In the genomic region with DNA sequence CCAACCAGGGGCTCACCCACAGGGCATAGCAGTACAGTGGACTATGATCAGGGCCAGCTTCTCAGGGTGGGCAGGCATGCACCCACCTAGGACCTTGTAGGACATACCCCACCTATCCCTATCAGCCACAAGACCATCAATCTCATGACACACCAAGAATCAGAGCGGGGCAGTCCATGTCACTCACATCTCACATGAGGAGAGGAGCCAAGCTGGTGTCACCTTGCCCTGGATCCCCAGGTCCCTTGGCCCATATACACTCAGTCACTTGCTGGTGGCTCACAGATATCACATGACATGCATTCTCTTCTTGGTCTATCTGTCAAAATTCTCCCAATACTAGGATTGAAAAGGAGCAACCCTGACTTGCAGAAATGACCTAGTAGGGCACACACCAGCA, we compare ENCODE assay signal across 19 mouse cellular contexts. TPM values are rescaled to one million over a fixed set of nuclear protein-coding genes. Genes with fewer than 3 reads are reported as not detected.
A peak's percentile ranks its signal among the peaks of the same experiment; 100 is the strongest.
DNase-seq lines count a peak whose midpoint lies in the region; ATAC-seq and TF ChIP-seq lines count a peak whose summit lies in the region.
"Had no signal": no experiment of that assay in that cellular context is flagged by ENCODE, and none has a peak within 500 bp of the region (broad histone marks: within the 10 kb centered on the region; RNA-seq: fewer than 3 reads in every experiment).

No protein-coding gene starts in this region.

- TF ChIP-seq EP300 in heart, adult 2 months (IDR thresholded peaks at IDR 0.05; ENCODE audit: insufficient read depth, low read depth, low read length) = no peak

- H3K4me3 ChIP-seq in heart, adult 2 months = no peak overlapping the region
- no peak overlapping the region for H3K4me3 ChIP-seq in hindbrain, embryonic 10.5 days
- no peak overlapping the region for H3K4me3 ChIP-seq in hindbrain, embryonic 11.5 days (ENCODE audit: low read depth, low read length)
- no peak overlapping the region for H3K4me3 ChIP-seq in neural tube, embryonic 15.5 days (replicated peaks)
- H3K4me3 ChIP-seq: forebrain, embryonic 12.5 days; intestine, embryonic 15.5 days; limb, embryonic 15.5 days; liver, embryonic 15.5 days; neural tube, embryonic 13.5 days had no signal

- no peaks in the 10 kb centered on the region for H3K9me3 ChIP-seq in hindbrain, embryonic 10.5 days
- H3K9me3 ChIP-seq in hindbrain, embryonic 11.5 days (ENCODE audit: control insufficient read depth, low read length) = no peaks in the 10 kb centered on the region
- no peaks in the 10 kb centered on the region for H3K9me3 ChIP-seq in neural tube, embryonic 15.5 days (replicated peaks)
- H3K9me3 ChIP-seq: forebrain, embryonic 12.5 days; intestine, embryonic 15.5 days; limb, embryonic 15.5 days; liver, embryonic 15.5 days; neural tube, embryonic 13.5 days had no signal

- intact Hi-C loops in heart, adult 2 months (cut with DNase I) = no loop called here
- intact Hi-C loops in heart, postnatal 10 days (cut with DNase I) = no loop called here

- no peaks in the 10 kb centered on the region for H3K27me3 ChIP-seq in heart, adult 2 months (ENCODE audit: control insufficient read depth, insufficient read depth, low read length)
- H3K27me3 ChIP-seq in hindbrain, embryonic 10.5 days (ENCODE audit: insufficient read depth, poor library complexity, severe bottlenecking) = no peaks in the 10 kb centered on the region
- no peaks in the 10 kb centered on the region for H3K27me3 ChIP-seq in hindbrain, embryonic 11.5 days (ENCODE audit: control insufficient read depth, insufficient read depth, low read length)
- H3K27me3 ChIP-seq in neural tube, embryonic 15.5 days (replicated peaks) = no peaks in the 10 kb centered on the region
- H3K27me3 ChIP-seq: forebrain, embryonic 12.5 days; intestine, embryonic 15.5 days; limb, embryonic 15.5 days; liver, embryonic 15.5 days; neural tube, embryonic 13.5 days had no signal

- H3K79me2 ChIP-seq in heart, adult 2 months (replicated peaks; ENCODE audit: control insufficient read depth, insufficient read depth, low read length) = no peaks in the 10 kb centered on the region

- no peak overlapping the region for H3K9ac ChIP-seq in heart, adult 2 months (ENCODE audit: low read depth, low read length)
- no peak overlapping the region for H3K9ac ChIP-seq in hindbrain, embryonic 11.5 days (ENCODE audit: low read depth, low read length)
- H3K9ac ChIP-seq in neural tube, embryonic 15.5 days (replicated peaks) = no peak overlapping the region
- H3K9ac ChIP-seq: intestine, embryonic 15.5 days; limb, embryonic 15.5 days; liver, embryonic 15.5 days had no signal

- TF ChIP-seq CTCF in heart, adult 2 months (IDR thresholded peaks at IDR 0.05) = no peak

- no peak for TF ChIP-seq POLR2A in heart, adult 2 months (IDR thresholded peaks at IDR 0.05; ENCODE audit: insufficient read depth, low read depth, low read length)

- H3K36me3 ChIP-seq in heart, adult 2 months (ENCODE audit: control insufficient read depth, insufficient read depth, low read length) = no peaks in the 10 kb centered on the region
- H3K36me3 ChIP-seq in hindbrain, embryonic 10.5 days = no peaks in the 10 kb centered on the region
- no peaks in the 10 kb centered on the region; the same call in 1 of the 2 replicates for H3K36me3 ChIP-seq in hindbrain, embryonic 11.5 days (ENCODE audit: control insufficient read depth, insufficient read depth, low read length)
- H3K36me3 ChIP-seq in neural tube, embryonic 15.5 days = no peaks in the 10 kb centered on the region
- H3K36me3 ChIP-seq: intestine, embryonic 15.5 days; limb, embryonic 15.5 days; liver, embryonic 15.5 days; neural tube, embryonic 13.5 days had no signal

- 81% methylated on average over 1 of the region's 1 CpGs for WGBS in heart, adult 2 months
- WGBS in hindbrain, embryonic 10.5 days = 100% methylated on average over 1 of the region's 1 CpGs
- WGBS in hindbrain, embryonic 11.5 days = 91% methylated on average over 1 of the region's 1 CpGs
- 95% methylated on average over 1 of the region's 1 CpGs for WGBS in neural tube, embryonic 15.5 days

- peak overlapping the region; percentile 76 for H3K27ac ChIP-seq in heart, adult 2 months
- peak overlapping the region; percentile 64; the same call in 1 of the 2 replicates for H3K27ac ChIP-seq in hindbrain, embryonic 10.5 days
- no peak overlapping the region for H3K27ac ChIP-seq in hindbrain, embryonic 11.5 days (ENCODE audit: low read depth, low read length)
- 0 out of 2 replicates have a peak overlapping the region, but pooled peaks have one; percentile 77 for H3K27ac ChIP-seq in neural tube, embryonic 15.5 days (replicated peaks)
- H3K27ac ChIP-seq: forebrain, embryonic 12.5 days; intestine, embryonic 15.5 days; limb, embryonic 15.5 days; liver, embryonic 15.5 days had no signal

- no peak for ATAC-seq in hindbrain, embryonic 11.5 days (ENCODE audit: low FRiP score)
- ATAC-seq in neural tube, embryonic 15.5 days (ENCODE audit: low FRiP score) = no peak
- ATAC-seq: intestine, embryonic 15.5 days; lung, postnatal 0 days had no signal

- no peak for DNase-seq in heart, adult 2 months
- no peak for DNase-seq in heart, postnatal 10 days
- no peak for DNase-seq in hindbrain, embryonic 10.5 days (ENCODE audit: low spot score)
- DNase-seq in hindbrain, embryonic 11.5 days (ENCODE audit: low spot score) = no peak
- no peak for DNase-seq in neural tube, embryonic 10.5 days (ENCODE audit: extremely low spot score, low spot score)
- DNase-seq in layer of hippocampus, postnatal 25 days (ENCODE audit: extremely low spot score in 1 of 2, low spot score in 1 of 2) = no peak
- DNase-seq: kidney, postnatal 4 days; thymus, postnatal 14 days had no signal

- H3K4me2 ChIP-seq in hindbrain, embryonic 11.5 days (replicated peaks; ENCODE audit: low read depth, low read length) = no peak overlapping the region
- no peak overlapping the region for H3K4me2 ChIP-seq in neural tube, embryonic 15.5 days
- H3K4me2 ChIP-seq: forebrain, embryonic 12.5 days; intestine, embryonic 15.5 days; limb, embryonic 15.5 days; liver, embryonic 15.5 days had no signal

- peaks cover 18% of the 10 kb centered on the region; the same call in 1 of the 2 replicates for H3K4me1 ChIP-seq in heart, adult 2 months (ENCODE audit: control insufficient read depth, insufficient read depth, low read length)
- peaks cover 66% of the 10 kb centered on the region for H3K4me1 ChIP-seq in hindbrain, embryonic 10.5 days (replicated peaks)
- peaks cover 20% of the 10 kb centered on the region for H3K4me1 ChIP-seq in hindbrain, embryonic 11.5 days (replicated peaks; ENCODE audit: control insufficient read depth, insufficient read depth, low read length)
- H3K4me1 ChIP-seq in neural tube, embryonic 15.5 days = peaks cover 77% of the 10 kb centered on the region

RNA-seq across cellular contexts. Expression of a gene that starts 18.7 kb away (rescaled TPM):
- 10 to 100 TPM; 66.7 to 79.4 TPM for total RNA-seq in heart, adult 2 months (2021)
- 28.7 and 30.9 TPM in 2 replicates for polyA plus RNA-seq in heart, adult 2 months (2012; rRNA removed)
- total RNA-seq in heart, postnatal 10 days (2021) = 10 to 100 TPM; 26.9 to 27.6 TPM
- polyA plus RNA-seq in hindbrain, embryonic 10.5 days (2016; fragmentation: Nextera tagmentation; extraction: Ambion mirVana) = 4.5 and 8.5 TPM in 2 replicates
- polyA plus RNA-seq in hindbrain, embryonic 11.5 days (2014; fragmentation: Nextera tagmentation; extraction: Ambion mirVana) = 8.5 and 11.0 TPM in 2 replicates
- 16.0 and 19.0 TPM in 2 replicates for polyA plus RNA-seq in neural tube, embryonic 15.5 days (2015; fragmentation: Nextera tagmentation; extraction: Ambion mirVana)
- total RNA-seq in layer of hippocampus, postnatal 25 days (2021) = 10 to 100 TPM; 88.2 to 98.9 TPM
- total RNA-seq: common myeloid progenitor, adult 5-6 weeks; hematopoietic stem cell, adult 5-6 weeks; megakaryocyte progenitor cell, adult 5-6 weeks had no signal
- polyA plus RNA-seq: C2C12 had no signal

RNA-seq across cellular contexts. Expression of a gene that starts 58.1 kb away (rescaled TPM):
- total RNA-seq in heart, adult 2 months (2021) = 100 to 1,000 TPM; 108 to 152 TPM
- 157 and 220 TPM in 2 replicates for polyA plus RNA-seq in heart, adult 2 months (2012; rRNA removed)
- total RNA-seq in heart, postnatal 10 days (2021) = 10 to 100 TPM; 45.2 to 88.0 TPM
- 26.3 and 28.3 TPM in 2 replicates for polyA plus RNA-seq in hindbrain, embryonic 10.5 days (2016; fragmentation: Nextera tagmentation; extraction: Ambion mirVana)
- 20.6 and 21.5 TPM in 2 replicates for polyA plus RNA-seq in hindbrain, embryonic 11.5 days (2014; fragmentation: Nextera tagmentation; extraction: Ambion mirVana)
- 37.4 and 38.9 TPM in 2 replicates for polyA plus RNA-seq in neural tube, embryonic 15.5 days (2015; fragmentation: Nextera tagmentation; extraction: Ambion mirVana)
- total RNA-seq in layer of hippocampus, postnatal 25 days (2021) = 10 to 100 TPM; 23.6 to 25.1 TPM
